Mouse (Mus musculus) limb, embryonic 12.5 days (tissue): ENCODE measurements at regions not wholly inside any gene's neighbourhood (a gene's known extent, or its start where the extent isn't known, plus 50 kb on each side); places are given as distances from the start of the nearest gene placed in this dataset.

Source experiments
- ATAC-seq: fragments of 200-750 bp; cut with Nextera tagmentation; 2 replicates; pipeline ENCODE4 v1.8.0; 2017; ENCODE audit warnings: low read depth, moderate TSS enrichment; ENCODE audit not compliant: insufficient number of reproducible peaks, insufficient read depth, low FRiP score, low TSS enrichment
- H3K27ac ChIP-seq: fragments of 300-500 bp; sonication (generic); 2 replicates; pipeline ENCODE4 v1.5.1; 2016; ENCODE audit warnings: mild to moderate bottlenecking, moderate library complexity
- H3K27me3 ChIP-seq: fragments of 300-500 bp; sonication (generic); 2 replicates; pipeline ENCODE4 v1.6.1; 2016; ENCODE audit warnings: mild to moderate bottlenecking, moderate library complexity
- H3K36me3 ChIP-seq: fragments of 300-500 bp; sonication (generic); 2 replicates; pipeline ENCODE4 v1.6.1; 2016; ENCODE audit warnings: mild to moderate bottlenecking, moderate library complexity
- H3K4me1 ChIP-seq: fragments of 300-500 bp; sonication (generic); replicated peaks from 2 replicates; pipeline ENCODE4 v1.6.1; 2016
- H3K4me2 ChIP-seq: fragments of 300-500 bp; sonication (generic); 2 replicates; pipeline ENCODE4 v1.6.1; 2016; ENCODE audit warnings: mild to moderate bottlenecking, moderate library complexity
- H3K4me3 ChIP-seq: fragments of 300-500 bp; sonication (generic); replicated peaks from 2 replicates; pipeline ENCODE4 v1.5.1; 2016; ENCODE audit warnings: mild to moderate bottlenecking
- H3K9ac ChIP-seq: fragments of 300-500 bp; sonication (generic); replicated peaks from 2 replicates; pipeline ENCODE4 v1.6.1; 2016; ENCODE audit warnings: mild to moderate bottlenecking, moderate library complexity
- H3K9me3 ChIP-seq: fragments of 300-500 bp; sonication (generic); 2 replicates; pipeline ENCODE4 v1.6.1; 2016; ENCODE audit warnings: mild to moderate bottlenecking, moderate library complexity
- WGBS: fragments of 180-500 bp; shearing (Covaris S2); methylation state at CpG from one replicate; pipeline ENCODE4 v1.1.7; 2016; 5-methylcytosine and 5-hydroxymethylcytosine counted together

- ATAC-seq = no peak
- 40% methylated on average over 3 of the region's 3 CpGs for WGBS
- no peak overlapping the region for H3K27ac ChIP-seq
Measured at GRCm38 (mm10) chr6:84514623-84515022, 79.1 kb downstream of the Cyp26b1 start.

DNA sequence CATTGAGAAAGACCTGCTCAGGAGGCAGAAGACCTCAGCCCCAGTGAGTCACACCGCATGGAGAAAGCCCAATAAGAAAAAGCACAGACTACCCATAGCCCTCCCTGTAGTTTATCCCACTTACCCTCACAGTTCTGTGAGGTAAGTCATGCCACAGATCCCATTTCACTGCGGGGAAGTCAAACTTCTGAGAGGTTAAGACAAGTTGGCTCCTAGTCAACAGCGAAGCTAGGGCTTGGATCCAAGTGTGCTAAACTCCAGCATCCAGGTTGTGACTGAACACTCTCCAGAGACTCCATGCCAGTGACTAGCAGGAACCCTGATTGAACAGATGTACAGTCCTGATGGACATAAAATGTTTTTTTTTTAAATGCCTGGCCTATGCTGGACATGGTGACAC, 85.1 kb downstream of the Cyp26b1 start:
- H3K9me3 ChIP-seq = no peaks in the 10 kb centered on the region
- H3K4me3 ChIP-seq = no peak overlapping the region
- H3K27ac ChIP-seq = no peak overlapping the region
- WGBS = 91% methylated on average over 3 of the region's 3 CpGs
- no peak overlapping the region for H3K4me2 ChIP-seq
- no peak for ATAC-seq
- H3K9ac ChIP-seq = no peak overlapping the region
- no peaks in the 10 kb centered on the region for H3K36me3 ChIP-seq
- H3K27me3 ChIP-seq = no peaks in the 10 kb centered on the region
- peaks cover 8% of the 10 kb centered on the region; the same call in 1 of the 2 replicates for H3K4me1 ChIP-seq

More at GRCm38 (mm10) chr6:84514623-84515022, 79.1 kb downstream of the Cyp26b1 start:
- peaks cover 8% of the 10 kb centered on the region; the same call in 1 of the 2 replicates for H3K4me1 ChIP-seq
- H3K27me3 ChIP-seq = no peaks in the 10 kb centered on the region
- H3K9me3 ChIP-seq = no peaks in the 10 kb centered on the region
- no peak overlapping the region for H3K4me2 ChIP-seq
- no peak overlapping the region for H3K4me3 ChIP-seq
- H3K36me3 ChIP-seq = no peaks in the 10 kb centered on the region
- no peak overlapping the region for H3K9ac ChIP-seq

DNA sequence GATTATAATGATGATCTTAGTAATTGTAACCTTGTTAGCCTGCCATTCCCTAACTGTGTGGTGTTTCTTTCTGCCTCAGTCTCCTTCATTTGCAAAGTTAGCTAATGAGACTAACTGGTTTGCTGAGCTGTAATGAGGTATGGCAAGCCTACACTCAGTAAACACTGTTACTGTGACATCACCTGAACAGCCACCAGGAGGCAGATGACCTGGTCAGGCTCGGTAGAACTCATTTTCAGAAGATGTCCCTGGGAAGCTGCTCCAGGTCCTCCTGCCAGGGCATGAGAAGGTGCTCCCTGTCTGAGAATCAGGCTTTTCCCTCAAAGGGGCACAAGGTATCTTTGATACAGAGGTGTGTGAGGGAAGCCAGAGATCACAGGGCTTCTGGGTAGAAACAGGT, 87.0 kb downstream of the Cyp26b1 start:
- 38% methylated on average over 1 of the region's 1 CpGs for WGBS
- Histone ChIP-seq H3K9me3 (no peaks in the 10 kb centered on the region), H3K4me2 (no peak overlapping the region), H3K27me3 (no peaks in the 10 kb centered on the region), H3K27ac (no peak overlapping the region), H3K4me1 (peaks cover 14% of the 10 kb centered on the region), H3K4me3 (no peak overlapping the region), H3K36me3 (no peaks in the 10 kb centered on the region), H3K9ac (no peak overlapping the region)
- ATAC-seq = no peak

- no peak overlapping the region for H3K4me2 ChIP-seq
- H3K36me3 ChIP-seq = no peaks in the 10 kb centered on the region
- H3K4me1 ChIP-seq = peaks cover 9% of the 10 kb centered on the region
- H3K9ac ChIP-seq = no peak overlapping the region
- H3K4me3 ChIP-seq = no peak overlapping the region
- 0 out of 2 replicates have a peak, but pooled peaks cover 3% of the 10 kb centered on the region for H3K27me3 ChIP-seq
- H3K27ac ChIP-seq = no peak overlapping the region
- no peaks in the 10 kb centered on the region for H3K9me3 ChIP-seq
- ATAC-seq = no peak
- 41% methylated on average over 13 of the region's 13 CpGs for WGBS
Measured at GRCm38 (mm10) chr6:84500255-84500886, 93.3 kb downstream of the Cyp26b1 start.

DNA sequence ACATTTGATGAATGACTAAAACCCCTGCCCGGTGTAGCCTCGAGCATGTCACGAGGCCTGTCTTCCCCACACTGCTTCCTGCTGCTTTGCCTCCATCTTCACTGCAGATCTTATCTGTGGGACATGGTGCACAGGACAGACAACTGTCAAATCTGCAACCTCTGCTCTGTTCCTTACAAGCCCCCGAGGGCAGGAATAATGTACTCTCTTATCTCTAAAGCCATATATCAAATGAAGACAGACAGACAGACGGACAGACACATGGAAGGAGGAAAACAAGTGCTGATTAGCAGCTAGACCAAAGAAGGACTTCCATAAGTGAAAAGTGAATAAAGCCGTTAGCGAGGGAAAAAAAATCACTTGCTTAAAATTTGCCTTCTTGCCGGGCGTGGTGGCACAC, 95.6 kb downstream of the Cyp26b1 start:
- Histone ChIP-seq H3K27me3 (0 out of 2 replicates have a peak, but pooled peaks cover 3% of the 10 kb centered on the region), H3K4me3 (no peak overlapping the region), H3K36me3 (no peaks in the 10 kb centered on the region), H3K4me1 (peaks cover 9% of the 10 kb centered on the region), H3K4me2 (no peak overlapping the region), H3K9me3 (no peaks in the 10 kb centered on the region), H3K9ac (no peak overlapping the region), H3K27ac (no peak overlapping the region)
- WGBS = 68% methylated on average over 9 of the region's 9 CpGs
- ATAC-seq = no peak

DNA sequence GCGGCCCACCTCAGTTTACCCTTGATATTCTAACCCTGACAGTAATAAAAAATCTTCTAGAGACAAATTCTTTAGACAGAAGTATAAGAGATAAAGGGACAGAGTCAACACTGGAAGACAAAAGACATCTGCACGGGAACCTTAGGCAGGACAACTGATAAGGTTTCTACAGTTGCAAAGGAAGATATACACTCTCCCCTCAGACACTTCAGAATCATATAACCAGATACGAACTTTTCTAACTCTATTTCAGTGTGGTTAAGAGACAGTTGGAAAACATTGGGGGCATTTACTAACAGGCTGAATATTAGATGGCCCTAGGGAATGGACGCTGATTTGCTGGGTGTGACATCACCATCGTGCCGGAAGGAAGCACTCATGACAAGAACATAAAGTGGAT, 100.0 kb downstream of the Cyp26b1 start:
- Histone ChIP-seq H3K4me1 (no peaks in the 10 kb centered on the region), H3K9ac (no peak overlapping the region), H3K27ac (no peak overlapping the region), H3K4me3 (no peak overlapping the region), H3K4me2 (no peak overlapping the region), H3K9me3 (no peaks in the 10 kb centered on the region), H3K36me3 (no peaks in the 10 kb centered on the region), H3K27me3 (no peaks in the 10 kb centered on the region)
- ATAC-seq = no peak
- 85% methylated on average over 6 of the region's 6 CpGs for WGBS

- no peak overlapping the region for H3K4me3 ChIP-seq
- WGBS = 78% methylated on average over 8 of the region's 8 CpGs
- H3K9ac ChIP-seq = no peak overlapping the region
- no peaks in the 10 kb centered on the region for H3K9me3 ChIP-seq
- ATAC-seq = no peak
- no peaks in the 10 kb centered on the region for H3K27me3 ChIP-seq
- no peaks in the 10 kb centered on the region for H3K4me1 ChIP-seq
- no peak overlapping the region for H3K27ac ChIP-seq
- H3K36me3 ChIP-seq = no peaks in the 10 kb centered on the region
- H3K4me2 ChIP-seq = no peak overlapping the region
Measured at GRCm38 (mm10) chr6:84493169-84493568, 100.5 kb downstream of the Cyp26b1 start.

- Histone ChIP-seq H3K4me1 (no peaks in the 10 kb centered on the region), H3K9ac (no peak overlapping the region), H3K9me3 (no peaks in the 10 kb centered on the region), H3K4me2 (no peak overlapping the region), H3K4me3 (no peak overlapping the region), H3K36me3 (no peaks in the 10 kb centered on the region), H3K27ac (no peak overlapping the region), H3K27me3 (no peaks in the 10 kb centered on the region)
- WGBS = 89% methylated on average over 2 of the region's 2 CpGs
- no peak for ATAC-seq
Measured at GRCm38 (mm10) chr6:84492594-84492993, 101.1 kb downstream of the Cyp26b1 start.

- Histone ChIP-seq H3K9me3 (no peaks in the 10 kb centered on the region), H3K27ac (no peak overlapping the region), H3K27me3 (no peaks in the 10 kb centered on the region), H3K36me3 (no peaks in the 10 kb centered on the region), H3K9ac (no peak overlapping the region), H3K4me1 (no peaks in the 10 kb centered on the region), H3K4me2 (no peak overlapping the region), H3K4me3 (no peak overlapping the region)
- WGBS = 77% methylated on average over 5 of the region's 5 CpGs
- no peak for ATAC-seq
Measured at GRCm38 (mm10) chr6:84491106-84491505, 102.6 kb downstream of the Cyp26b1 start.

DNA sequence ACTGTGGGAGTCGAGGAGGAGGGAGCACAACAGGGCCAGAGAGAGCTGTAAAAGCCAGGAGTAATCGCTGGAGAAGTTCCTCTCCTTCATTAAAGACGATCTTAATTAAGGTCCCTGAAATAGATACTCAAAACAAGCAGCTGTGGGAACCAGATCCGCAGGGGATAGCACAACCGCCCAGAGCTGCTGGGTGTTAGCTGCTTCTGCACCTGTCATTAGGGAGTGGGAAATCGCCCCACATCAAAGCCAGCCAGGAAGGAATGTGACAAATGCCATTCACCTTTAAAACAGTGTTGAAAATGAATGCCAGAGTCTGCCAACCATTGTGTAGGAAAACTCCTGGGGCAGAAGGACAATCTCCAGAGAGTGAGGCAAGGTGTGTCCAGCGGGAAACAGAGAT, 112.5 kb downstream of the Cyp26b1 start:
- Histone ChIP-seq H3K4me2 (no peak overlapping the region), H3K4me1 (peaks cover 25% of the 10 kb centered on the region), H3K4me3 (no peak overlapping the region), H3K27ac (no peak overlapping the region), H3K9me3 (no peaks in the 10 kb centered on the region), H3K9ac (no peak overlapping the region), H3K27me3 (peaks cover 4% of the 10 kb centered on the region), H3K36me3 (no peaks in the 10 kb centered on the region)
- 18% methylated on average over 7 of the region's 7 CpGs for WGBS
- ATAC-seq = no peak

DNA sequence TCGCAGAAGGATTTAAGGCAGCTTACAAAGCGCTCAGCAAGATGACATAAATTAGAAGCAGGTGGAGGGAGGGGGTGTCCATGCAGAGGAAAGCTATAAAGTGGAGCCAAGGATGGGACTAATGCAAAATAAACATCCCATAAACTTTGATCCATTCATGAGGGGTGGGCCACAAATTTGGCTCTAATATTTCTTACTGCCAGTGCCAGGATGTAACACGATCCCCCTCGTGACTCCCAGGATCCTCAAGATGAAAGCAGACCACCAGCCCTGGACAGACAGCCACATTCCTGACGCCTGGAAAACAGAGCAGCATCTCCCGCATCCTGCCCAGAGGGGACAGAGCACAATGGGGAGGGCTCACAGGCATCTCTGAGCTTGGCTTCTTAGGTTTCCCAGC, 116.6 kb downstream of the Cyp26b1 start:
- no peaks in the 10 kb centered on the region for H3K9me3 ChIP-seq
- H3K36me3 ChIP-seq = no peaks in the 10 kb centered on the region
- 0 out of 2 replicates have a peak overlapping the region, but pooled peaks have one; percentile 0 for H3K9ac ChIP-seq
- peaks cover 4% of the 10 kb centered on the region; the same call in 1 of the 2 replicates for H3K27me3 ChIP-seq
- H3K4me3 ChIP-seq = no peak overlapping the region
- peaks cover 23% of the 10 kb centered on the region for H3K4me1 ChIP-seq
- ATAC-seq = 0 out of 2 replicates have a peak, but pooled peaks have one; percentile 50
- H3K4me2 ChIP-seq = peak overlapping the region; percentile 18
- 0 out of 2 replicates have a peak overlapping the region, but pooled peaks have one; percentile 17 for H3K27ac ChIP-seq
- 10% methylated on average over 6 of the region's 6 CpGs for WGBS

DNA sequence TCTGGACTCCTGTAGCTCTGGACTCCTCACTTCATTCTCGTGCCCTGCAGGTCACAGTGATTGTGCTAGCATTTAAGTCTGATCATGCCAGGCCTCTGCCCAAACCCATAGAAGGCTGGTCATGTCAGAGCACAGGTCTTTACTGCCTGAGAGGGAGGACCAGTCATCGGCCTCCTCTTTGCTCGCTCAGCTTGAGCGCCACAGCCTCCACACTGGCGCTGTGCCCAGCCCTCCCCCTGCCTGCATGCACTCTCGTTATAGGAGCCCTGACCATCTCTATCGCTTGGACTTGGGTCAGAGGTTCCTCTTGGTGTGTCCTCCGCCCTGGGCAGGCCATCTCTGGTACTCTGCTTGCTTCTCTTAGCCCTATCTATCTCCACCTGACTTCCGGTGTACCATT, 117.2 kb downstream of the Cyp26b1 start:
- Histone ChIP-seq H3K27ac (peak overlapping the region; percentile 18; the same call in 1 of the 2 replicates), H3K4me1 (peaks cover 22% of the 10 kb centered on the region), H3K9ac (no peak overlapping the region), H3K27me3 (peaks cover 3% of the 10 kb centered on the region; the same call in 1 of the 2 replicates), H3K4me3 (no peak overlapping the region), H3K9me3 (no peaks in the 10 kb centered on the region), H3K36me3 (no peaks in the 10 kb centered on the region), H3K4me2 (peak overlapping the region; percentile 18)
- WGBS = 41% methylated on average over 9 of the region's 9 CpGs
- peak; percentile 38; the same call in 1 of the 2 replicates for ATAC-seq
